Mouse (Mus musculus) testis, adult 2 months (tissue): ENCODE data around the gene Nck1.

ENCODE experiments used
- CTCF ChIP-seq: fragments of 200-500 bp; IDR thresholded peaks from 2 replicates; pipeline ENCODE4 v1.5.1; 2012; ENCODE audit warnings: low read depth, mild to moderate bottlenecking, inconsistent platforms, low read length, moderate library complexity; ENCODE audit not compliant: control insufficient read depth, insufficient read depth, insufficient replicate concordance
- POLR2A ChIP-seq: fragments of 200-500 bp; IDR thresholded peaks from 2 replicates; pipeline ENCODE4 v1.6.1; 2012; ENCODE audit warnings: low read depth, mild to moderate bottlenecking, inconsistent platforms, low read length, moderate library complexity; ENCODE audit not compliant: control insufficient read depth

GRCm38 (mm10) chr9:100446059-100446686 lies 99.8 kb downstream of the Nck1 start:
- TF ChIP-seq POLR2A (no peak), CTCF (peak; percentile 89)
